Mouse (Mus musculus): ENCODE results near the gene Glipr2. TPM values are rescaled to one million over a fixed set of nuclear protein-coding genes. Genes with fewer than 3 reads are reported as not detected.
A peak's percentile ranks its signal among the peaks of the same experiment; 100 is the strongest.

Gene Glipr2
- polyA plus RNA-seq, 1 experiment = 156 TPM

DNA sequence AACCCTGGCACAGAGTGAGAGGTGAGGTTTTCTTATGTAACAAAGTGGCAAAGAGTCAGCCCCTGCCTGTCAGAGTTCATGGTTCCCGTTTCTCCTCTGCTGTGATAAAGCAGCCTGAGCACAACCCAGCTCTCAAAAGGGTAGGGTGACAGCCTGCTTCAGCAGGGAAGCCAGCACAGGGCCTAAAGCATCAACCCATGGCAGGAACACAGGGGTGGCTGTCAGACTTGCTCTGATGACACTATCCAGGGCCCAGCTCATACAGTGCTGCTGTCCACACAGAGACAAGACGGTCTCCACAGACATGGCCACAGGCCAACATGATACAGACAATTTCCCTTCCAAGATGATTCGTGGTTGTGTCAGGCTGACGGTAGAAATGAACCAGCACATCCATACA is 25.3 kb upstream of the Glipr2 start:
- Histone ChIP-seq H3K9me3 (replicated peaks; ENCODE audit: control insufficient read depth, insufficient read depth, low read length, poor library complexity, severe bottlenecking) (no peaks in the 10 kb centered on the region), H3K9ac (ENCODE audit: low read depth, poor library complexity, severe bottlenecking) (no peak overlapping the region), H3K4me3 (ENCODE audit: low read depth, low read length) (no peak overlapping the region), H3K36me3 (ENCODE audit: control insufficient read depth, insufficient read depth, low read length, poor library complexity, severe bottlenecking) (no peaks in the 10 kb centered on the region), H3K4me1 (ENCODE audit: control insufficient read depth, insufficient read depth, low read length) (no peaks in the 10 kb centered on the region), H3K27me3 (ENCODE audit: control insufficient read depth, insufficient read depth, low read length, poor library complexity, severe bottlenecking) (no peaks in the 10 kb centered on the region), H3K27ac (ENCODE audit: insufficient read depth, low read length) (no peak overlapping the region)
- TF ChIP-seq EP300 (IDR thresholded peaks at IDR 0.05; ENCODE audit: insufficient read depth, low read depth, low read length) (no peak), POLR2A (IDR thresholded peaks at IDR 0.05; ENCODE audit: insufficient read depth, low read length) (no peak), CTCF (IDR thresholded peaks at IDR 0.05; ENCODE audit: low read depth, low read length) (no peak)

DNA sequence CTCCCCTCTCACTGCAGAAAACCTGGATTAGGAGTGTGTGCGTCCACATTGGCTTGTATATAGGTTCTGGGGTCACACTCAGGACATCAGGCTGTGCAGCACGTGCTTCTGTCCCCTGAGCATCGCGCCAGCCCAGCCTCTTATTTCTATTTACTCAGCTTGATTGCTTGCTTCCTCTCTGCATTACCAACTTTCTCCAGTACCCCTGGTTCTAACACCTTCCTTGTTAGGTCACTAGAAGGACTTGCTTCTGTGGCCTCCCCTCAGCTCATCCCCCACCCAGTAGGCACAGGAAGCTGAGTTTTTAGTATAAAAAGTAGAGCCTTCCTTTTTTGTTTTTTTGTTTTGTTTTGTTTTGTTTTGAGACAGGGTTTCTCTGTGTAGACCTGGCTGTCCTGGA is 21.0 kb upstream of the Glipr2 start:
- Histone ChIP-seq H3K36me3 (ENCODE audit: control insufficient read depth, insufficient read depth, low read length, poor library complexity, severe bottlenecking) (no peaks in the 10 kb centered on the region), H3K27ac (ENCODE audit: insufficient read depth, low read length) (no peak overlapping the region), H3K9me3 (replicated peaks; ENCODE audit: control insufficient read depth, insufficient read depth, low read length, poor library complexity, severe bottlenecking) (no peaks in the 10 kb centered on the region), H3K4me1 (ENCODE audit: control insufficient read depth, insufficient read depth, low read length) (no peaks in the 10 kb centered on the region), H3K27me3 (ENCODE audit: control insufficient read depth, insufficient read depth, low read length, poor library complexity, severe bottlenecking) (no peaks in the 10 kb centered on the region), H3K9ac (ENCODE audit: low read depth, poor library complexity, severe bottlenecking) (no peak overlapping the region), H3K4me3 (ENCODE audit: low read depth, low read length) (no peak overlapping the region)
- TF ChIP-seq CTCF (IDR thresholded peaks at IDR 0.05; ENCODE audit: low read depth, low read length) (no peak), POLR2A (IDR thresholded peaks at IDR 0.05; ENCODE audit: insufficient read depth, low read length) (no peak), EP300 (IDR thresholded peaks at IDR 0.05; ENCODE audit: insufficient read depth, low read depth, low read length) (no peak)

GRCm38 (mm10) chr4:43936749-43937674 is 20.2 kb upstream of the Glipr2 start:
- no peaks in the 10 kb centered on the region for H3K9me3 ChIP-seq (replicated peaks; ENCODE audit: control insufficient read depth, insufficient read depth, low read length, poor library complexity, severe bottlenecking)
- H3K4me1 ChIP-seq (ENCODE audit: control insufficient read depth, insufficient read depth, low read length) = no peaks in the 10 kb centered on the region
- TF ChIP-seq CTCF (IDR thresholded peaks at IDR 0.05; ENCODE audit: low read depth, low read length) (no peak), EP300 (IDR thresholded peaks at IDR 0.05; ENCODE audit: insufficient read depth, low read depth, low read length) (no peak), POLR2A (IDR thresholded peaks at IDR 0.05; ENCODE audit: insufficient read depth, low read length) (no peak)
- H3K9ac ChIP-seq (ENCODE audit: low read depth, poor library complexity, severe bottlenecking) = no peak overlapping the region
- H3K36me3 ChIP-seq (ENCODE audit: control insufficient read depth, insufficient read depth, low read length, poor library complexity, severe bottlenecking) = no peaks in the 10 kb centered on the region
- no peaks in the 10 kb centered on the region for H3K27me3 ChIP-seq (ENCODE audit: control insufficient read depth, insufficient read depth, low read length, poor library complexity, severe bottlenecking)
- no peak overlapping the region for H3K27ac ChIP-seq (ENCODE audit: insufficient read depth, low read length)
- H3K4me3 ChIP-seq (ENCODE audit: low read depth, low read length) = no peak overlapping the region

GRCm38 (mm10) chr4:43941315-43941714 is 15.9 kb upstream of the Glipr2 start:
- Histone ChIP-seq H3K4me1 (ENCODE audit: control insufficient read depth, insufficient read depth, low read length) (no peaks in the 10 kb centered on the region), H3K9ac (ENCODE audit: low read depth, poor library complexity, severe bottlenecking) (no peak overlapping the region), H3K27me3 (ENCODE audit: control insufficient read depth, insufficient read depth, low read length, poor library complexity, severe bottlenecking) (no peaks in the 10 kb centered on the region), H3K27ac (ENCODE audit: insufficient read depth, low read length) (no peak overlapping the region), H3K4me3 (ENCODE audit: low read depth, low read length) (no peak overlapping the region), H3K36me3 (ENCODE audit: control insufficient read depth, insufficient read depth, low read length, poor library complexity, severe bottlenecking) (no peaks in the 10 kb centered on the region), H3K9me3 (replicated peaks; ENCODE audit: control insufficient read depth, insufficient read depth, low read length, poor library complexity, severe bottlenecking) (no peaks in the 10 kb centered on the region)
- no peak for TF ChIP-seq EP300 (IDR thresholded peaks at IDR 0.05; ENCODE audit: insufficient read depth, low read depth, low read length)
- TF ChIP-seq CTCF (IDR thresholded peaks at IDR 0.05; ENCODE audit: low read depth, low read length) = no peak
- TF ChIP-seq POLR2A (IDR thresholded peaks at IDR 0.05; ENCODE audit: insufficient read depth, low read length) = no peak

GRCm38 (mm10) chr4:43942421-43942820 is 14.8 kb upstream of the Glipr2 start:
- peak overlapping the region; percentile 44 for H3K4me3 ChIP-seq (ENCODE audit: low read depth, low read length)
- no peaks in the 10 kb centered on the region for H3K4me1 ChIP-seq (ENCODE audit: control insufficient read depth, insufficient read depth, low read length)
- H3K27ac ChIP-seq (ENCODE audit: insufficient read depth, low read length) = no peak overlapping the region
- H3K27me3 ChIP-seq (ENCODE audit: control insufficient read depth, insufficient read depth, low read length, poor library complexity, severe bottlenecking) = no peaks in the 10 kb centered on the region
- no peak overlapping the region for H3K9ac ChIP-seq (ENCODE audit: low read depth, poor library complexity, severe bottlenecking)
- no peaks in the 10 kb centered on the region for H3K9me3 ChIP-seq (replicated peaks; ENCODE audit: control insufficient read depth, insufficient read depth, low read length, poor library complexity, severe bottlenecking)
- H3K36me3 ChIP-seq (ENCODE audit: control insufficient read depth, insufficient read depth, low read length, poor library complexity, severe bottlenecking) = no peaks in the 10 kb centered on the region
- TF ChIP-seq POLR2A (IDR thresholded peaks at IDR 0.05; ENCODE audit: insufficient read depth, low read length) (no peak), CTCF (IDR thresholded peaks at IDR 0.05; ENCODE audit: low read depth, low read length) (no peak), EP300 (IDR thresholded peaks at IDR 0.05; ENCODE audit: insufficient read depth, low read depth, low read length) (no peak)

DNA sequence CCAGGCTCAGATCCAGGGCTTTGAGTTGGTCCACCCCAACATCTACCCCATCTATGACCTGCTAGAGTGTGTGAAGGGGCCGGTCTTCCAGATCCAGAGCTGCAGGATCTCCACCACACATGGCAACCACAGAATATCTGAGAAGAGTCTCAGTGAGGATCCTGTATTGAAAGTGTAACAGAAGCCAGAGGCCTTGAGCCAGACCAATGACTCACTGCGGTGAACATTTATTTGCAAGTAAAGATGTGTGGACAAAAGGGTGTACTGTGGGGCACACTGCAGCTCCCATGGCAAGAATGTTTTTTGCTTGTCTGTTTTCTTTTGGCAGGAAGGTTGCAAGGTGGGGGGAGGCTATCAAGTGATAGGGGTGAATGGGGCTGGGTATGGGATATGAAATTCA is 9.6 kb upstream of the Glipr2 start:
- no peak overlapping the region for H3K4me3 ChIP-seq (ENCODE audit: low read depth, low read length)
- H3K9me3 ChIP-seq (replicated peaks; ENCODE audit: control insufficient read depth, insufficient read depth, low read length, poor library complexity, severe bottlenecking) = no peaks in the 10 kb centered on the region
- H3K36me3 ChIP-seq (ENCODE audit: control insufficient read depth, insufficient read depth, low read length, poor library complexity, severe bottlenecking) = no peaks in the 10 kb centered on the region
- no peak overlapping the region for H3K27ac ChIP-seq (ENCODE audit: insufficient read depth, low read length)
- no peaks in the 10 kb centered on the region for H3K4me1 ChIP-seq (ENCODE audit: control insufficient read depth, insufficient read depth, low read length)
- H3K27me3 ChIP-seq (ENCODE audit: control insufficient read depth, insufficient read depth, low read length, poor library complexity, severe bottlenecking) = no peaks in the 10 kb centered on the region
- TF ChIP-seq CTCF (IDR thresholded peaks at IDR 0.05; ENCODE audit: low read depth, low read length) (no peak), EP300 (IDR thresholded peaks at IDR 0.05; ENCODE audit: insufficient read depth, low read depth, low read length) (no peak)
- no peak overlapping the region for H3K9ac ChIP-seq (ENCODE audit: low read depth, poor library complexity, severe bottlenecking)
